Mouse (Mus musculus): ENCODE measurements around the gene Dpt. TPM values are rescaled to one million over a fixed set of nuclear protein-coding genes. Genes with fewer than 3 reads are reported as not detected.

The Dpt gene
- polyA plus RNA-seq, 1 experiment from 2014 or later = 1.5 TPM

DNA sequence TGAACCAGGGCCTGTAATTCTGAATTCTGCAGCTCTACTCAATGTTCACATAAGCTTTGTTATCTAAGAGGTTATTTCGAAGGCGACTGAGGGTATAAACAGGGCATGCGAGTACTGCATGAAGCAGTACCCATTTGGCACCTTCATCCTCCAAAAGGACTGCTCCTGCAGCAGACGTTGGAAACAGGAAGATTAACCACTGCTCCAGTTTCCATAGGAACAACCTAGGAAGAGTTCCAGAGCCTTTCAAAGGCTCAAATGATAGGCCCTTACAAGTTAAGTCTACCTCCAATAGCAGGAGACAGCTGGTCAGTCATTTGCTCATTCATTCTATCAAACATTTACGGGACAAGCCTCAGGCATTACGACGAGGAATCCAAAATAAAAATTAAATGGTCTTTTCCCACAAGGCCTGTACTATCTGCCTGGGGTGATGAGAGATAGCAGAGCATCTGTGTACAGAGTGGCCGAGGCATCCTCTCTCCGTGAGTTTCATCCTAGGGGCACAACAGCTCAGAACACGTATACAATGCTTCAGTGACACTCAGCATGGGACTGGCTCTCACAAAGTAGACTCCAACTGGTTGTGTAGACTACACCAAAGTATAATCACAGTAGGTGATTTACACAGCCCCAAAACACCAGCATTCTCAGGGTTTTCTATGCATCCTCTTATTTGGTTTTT lies 8.4 kb downstream of the Dpt start:
- ATAC-seq (ENCODE audit: low read depth) = no peak
- H3K4me2 ChIP-seq (ENCODE audit: low read depth, low read length) = no peak overlapping the region
- no peaks in the 10 kb centered on the region for H3K4me1 ChIP-seq (ENCODE audit: control insufficient read depth, low read depth, low read length)
- WGBS (ENCODE audit: insufficient replicate concordance) = 64% methylated on average over 10 of the region's 10 CpGs
- H3K36me3 ChIP-seq (ENCODE audit: control insufficient read depth, insufficient read depth) = no peaks in the 10 kb centered on the region
- no peak overlapping the region for H3K27ac ChIP-seq (ENCODE audit: low read length)
- no peaks in the 10 kb centered on the region for H3K27me3 ChIP-seq (ENCODE audit: control insufficient read depth, insufficient read depth, low read depth, low read length)
- H3K9ac ChIP-seq (ENCODE audit: low read depth, low read length) = no peak overlapping the region
- no peaks in the 10 kb centered on the region for H3K9me3 ChIP-seq (replicated peaks; ENCODE audit: control insufficient read depth, low read length)
- no peak overlapping the region for H3K4me3 ChIP-seq (ENCODE audit: low read depth, low read length)

GRCm38 (mm10) chr1:164809371-164809770 lies 12.9 kb downstream of the Dpt start:
- Histone ChIP-seq H3K9ac (ENCODE audit: low read depth, low read length) (no peak overlapping the region), H3K4me2 (ENCODE audit: low read depth, low read length) (no peak overlapping the region), H3K27me3 (ENCODE audit: control insufficient read depth, insufficient read depth, low read depth, low read length) (no peaks in the 10 kb centered on the region), H3K4me3 (ENCODE audit: low read depth, low read length) (no peak overlapping the region), H3K9me3 (replicated peaks; ENCODE audit: control insufficient read depth, low read length) (no peaks in the 10 kb centered on the region), H3K36me3 (ENCODE audit: control insufficient read depth, insufficient read depth) (no peaks in the 10 kb centered on the region), H3K27ac (ENCODE audit: low read length) (no peak overlapping the region), H3K4me1 (ENCODE audit: control insufficient read depth, low read depth, low read length) (no peaks in the 10 kb centered on the region)
- ATAC-seq (ENCODE audit: low read depth) = no peak
- WGBS (ENCODE audit: insufficient replicate concordance) = 64% methylated on average over 2 of the region's 2 CpGs

DNA sequence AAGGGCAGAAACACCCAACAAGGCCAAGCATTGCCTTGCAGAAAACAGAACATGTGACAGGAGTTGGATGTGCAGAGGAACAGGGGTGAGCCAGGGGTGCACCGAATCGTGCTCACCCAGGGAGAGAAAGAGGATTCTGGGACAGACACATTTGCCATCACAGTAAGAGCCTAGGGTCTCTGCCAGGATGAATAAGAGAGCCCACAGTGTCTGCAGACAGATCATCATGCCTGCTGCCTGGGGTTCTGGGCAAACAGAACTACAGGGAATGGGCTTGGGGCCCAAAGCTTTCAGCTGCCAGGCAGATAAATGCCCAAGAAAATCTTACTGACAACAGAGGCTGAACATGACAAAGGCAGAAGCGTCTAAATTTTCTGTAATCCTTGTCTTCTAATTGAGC lies 14.9 kb downstream of the Dpt start:
- no peak overlapping the region for H3K9ac ChIP-seq (ENCODE audit: low read depth, low read length)
- WGBS (ENCODE audit: insufficient replicate concordance) = 67% methylated on average over 3 of the region's 3 CpGs
- no peaks in the 10 kb centered on the region for H3K36me3 ChIP-seq (ENCODE audit: control insufficient read depth, insufficient read depth)
- H3K27ac ChIP-seq (ENCODE audit: low read length) = no peak overlapping the region
- no peaks in the 10 kb centered on the region for H3K27me3 ChIP-seq (ENCODE audit: control insufficient read depth, insufficient read depth, low read depth, low read length)
- H3K4me3 ChIP-seq (ENCODE audit: low read depth, low read length) = no peak overlapping the region
- H3K4me1 ChIP-seq (ENCODE audit: control insufficient read depth, low read depth, low read length) = no peaks in the 10 kb centered on the region
- ATAC-seq (ENCODE audit: low read depth) = no peak
- H3K4me2 ChIP-seq (ENCODE audit: low read depth, low read length) = no peak overlapping the region
- no peaks in the 10 kb centered on the region for H3K9me3 ChIP-seq (replicated peaks; ENCODE audit: control insufficient read depth, low read length)

DNA sequence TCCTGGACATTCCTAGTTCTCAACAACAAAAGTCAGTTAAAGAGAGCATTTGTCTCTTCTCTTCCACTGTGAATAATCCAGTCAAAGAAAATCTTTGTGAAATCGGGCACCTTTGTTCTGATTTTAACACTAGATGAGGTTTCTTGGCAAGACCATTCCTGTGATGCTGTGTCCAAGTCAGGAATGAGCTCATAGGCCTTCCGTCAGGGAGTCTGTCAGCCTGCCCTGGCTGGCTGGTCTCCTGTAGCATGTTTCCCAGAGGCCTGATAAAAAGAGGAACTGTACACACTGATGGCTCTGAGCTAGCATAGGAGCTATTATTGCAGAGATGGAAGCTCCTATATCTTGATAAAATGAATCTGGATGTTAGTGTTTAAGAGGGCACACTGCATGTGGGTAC lies 17.8 kb downstream of the Dpt start:
- Histone ChIP-seq H3K4me2 (ENCODE audit: low read depth, low read length) (no peak overlapping the region), H3K9ac (ENCODE audit: low read depth, low read length) (no peak overlapping the region)
- 44% methylated on average over 2 of the region's 2 CpGs for WGBS (ENCODE audit: insufficient replicate concordance)

GRCm38 (mm10) chr1:164815330-164815729 lies 18.9 kb downstream of the Dpt start:
- no peaks in the 10 kb centered on the region for H3K36me3 ChIP-seq (ENCODE audit: control insufficient read depth, insufficient read depth)
- no peak for ATAC-seq (ENCODE audit: low read depth)
- H3K4me1 ChIP-seq (ENCODE audit: control insufficient read depth, low read depth, low read length) = no peaks in the 10 kb centered on the region
- H3K4me3 ChIP-seq (ENCODE audit: low read depth, low read length) = no peak overlapping the region
- H3K27ac ChIP-seq (ENCODE audit: low read length) = no peak overlapping the region
- 37% methylated on average over 5 of the region's 5 CpGs for WGBS (ENCODE audit: insufficient replicate concordance)
- no peaks in the 10 kb centered on the region for H3K9me3 ChIP-seq (replicated peaks; ENCODE audit: control insufficient read depth, low read length)
- no peaks in the 10 kb centered on the region for H3K27me3 ChIP-seq (ENCODE audit: control insufficient read depth, insufficient read depth, low read depth, low read length)
- no peak overlapping the region for H3K4me2 ChIP-seq (ENCODE audit: low read depth, low read length)
- no peak overlapping the region for H3K9ac ChIP-seq (ENCODE audit: low read depth, low read length)

More for the DNA sequence above, 17.8 kb downstream of the Dpt start:
- no peak overlapping the region for H3K4me3 ChIP-seq (ENCODE audit: low read depth, low read length)
- ATAC-seq (ENCODE audit: low read depth) = no peak
- H3K9me3 ChIP-seq (replicated peaks; ENCODE audit: control insufficient read depth, low read length) = no peaks in the 10 kb centered on the region
- no peaks in the 10 kb centered on the region for H3K27me3 ChIP-seq (ENCODE audit: control insufficient read depth, insufficient read depth, low read depth, low read length)
- H3K27ac ChIP-seq (ENCODE audit: low read length) = no peak overlapping the region
- H3K36me3 ChIP-seq (ENCODE audit: control insufficient read depth, insufficient read depth) = no peaks in the 10 kb centered on the region
- no peaks in the 10 kb centered on the region for H3K4me1 ChIP-seq (ENCODE audit: control insufficient read depth, low read depth, low read length)

- 72% methylated on average over 3 of the region's 3 CpGs for WGBS (ENCODE audit: insufficient replicate concordance)
- Histone ChIP-seq H3K4me1 (ENCODE audit: control insufficient read depth, low read depth, low read length) (no peaks in the 10 kb centered on the region), H3K4me3 (ENCODE audit: low read depth, low read length) (no peak overlapping the region), H3K9ac (ENCODE audit: low read depth, low read length) (no peak overlapping the region), H3K9me3 (replicated peaks; ENCODE audit: control insufficient read depth, low read length) (no peaks in the 10 kb centered on the region), H3K27ac (ENCODE audit: low read length) (no peak overlapping the region), H3K36me3 (ENCODE audit: control insufficient read depth, insufficient read depth) (no peaks in the 10 kb centered on the region), H3K27me3 (ENCODE audit: control insufficient read depth, insufficient read depth, low read depth, low read length) (no peaks in the 10 kb centered on the region), H3K4me2 (ENCODE audit: low read depth, low read length) (no peak overlapping the region)
- no peak for ATAC-seq (ENCODE audit: low read depth)
Measured at GRCm38 (mm10) chr1:164817331-164817730, 20.9 kb downstream of the Dpt start.

- Histone ChIP-seq H3K9me3 (replicated peaks; ENCODE audit: control insufficient read depth, low read length) (no peaks in the 10 kb centered on the region), H3K4me2 (ENCODE audit: low read depth, low read length) (no peak overlapping the region), H3K27me3 (ENCODE audit: control insufficient read depth, insufficient read depth, low read depth, low read length) (no peaks in the 10 kb centered on the region), H3K4me3 (ENCODE audit: low read depth, low read length) (no peak overlapping the region), H3K27ac (ENCODE audit: low read length) (no peak overlapping the region), H3K9ac (ENCODE audit: low read depth, low read length) (no peak overlapping the region), H3K36me3 (ENCODE audit: control insufficient read depth, insufficient read depth) (no peaks in the 10 kb centered on the region), H3K4me1 (ENCODE audit: control insufficient read depth, low read depth, low read length) (no peaks in the 10 kb centered on the region)
- WGBS (ENCODE audit: insufficient replicate concordance) = 64% methylated on average over 1 of the region's 1 CpGs
- ATAC-seq (ENCODE audit: low read depth) = no peak
Measured at GRCm38 (mm10) chr1:164821307-164821706, 24.9 kb downstream of the Dpt start.

- H3K4me1 ChIP-seq (ENCODE audit: control insufficient read depth, low read depth, low read length) = no peaks in the 10 kb centered on the region
- H3K4me2 ChIP-seq (ENCODE audit: low read depth, low read length) = no peak overlapping the region
- H3K36me3 ChIP-seq (ENCODE audit: control insufficient read depth, insufficient read depth) = no peaks in the 10 kb centered on the region
- no peak overlapping the region for H3K27ac ChIP-seq (ENCODE audit: low read length)
- ATAC-seq (ENCODE audit: low read depth) = no peak
- H3K9me3 ChIP-seq (replicated peaks; ENCODE audit: control insufficient read depth, low read length) = no peaks in the 10 kb centered on the region
- H3K9ac ChIP-seq (ENCODE audit: low read depth, low read length) = no peak overlapping the region
- no peak overlapping the region for H3K4me3 ChIP-seq (ENCODE audit: low read depth, low read length)
- H3K27me3 ChIP-seq (ENCODE audit: control insufficient read depth, insufficient read depth, low read depth, low read length) = no peaks in the 10 kb centered on the region
- WGBS (ENCODE audit: insufficient replicate concordance) = 66% methylated on average over 3 of the region's 3 CpGs
Measured at GRCm38 (mm10) chr1:164821821-164822220, 25.4 kb downstream of the Dpt start.

DNA sequence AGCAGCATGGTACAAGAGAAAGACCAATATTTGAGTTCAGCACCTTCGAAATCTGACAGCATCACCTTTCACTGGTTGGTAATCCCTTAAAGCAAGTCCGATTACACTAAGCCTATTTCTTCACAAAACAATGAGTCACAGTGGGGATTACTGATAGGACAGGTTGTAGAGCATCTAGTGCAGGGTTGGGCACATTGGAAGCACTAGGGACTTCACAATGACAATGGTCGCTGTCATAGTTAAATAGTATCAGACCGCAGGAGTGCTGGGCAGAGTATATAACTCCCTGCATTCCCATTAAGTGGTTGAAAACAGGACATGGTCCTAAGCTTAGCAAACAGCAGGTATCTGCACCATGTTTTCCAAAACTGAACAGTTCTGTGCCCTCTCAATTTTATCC lies 25.8 kb downstream of the Dpt start:
- no peak overlapping the region for H3K9ac ChIP-seq (ENCODE audit: low read depth, low read length)
- no peak overlapping the region for H3K4me2 ChIP-seq (ENCODE audit: low read depth, low read length)
- H3K4me1 ChIP-seq (ENCODE audit: control insufficient read depth, low read depth, low read length) = no peaks in the 10 kb centered on the region
- H3K27me3 ChIP-seq (ENCODE audit: control insufficient read depth, insufficient read depth, low read depth, low read length) = no peaks in the 10 kb centered on the region
- H3K27ac ChIP-seq (ENCODE audit: low read length) = no peak overlapping the region
- no peak for ATAC-seq (ENCODE audit: low read depth)
- no peaks in the 10 kb centered on the region for H3K9me3 ChIP-seq (replicated peaks; ENCODE audit: control insufficient read depth, low read length)
- WGBS (ENCODE audit: insufficient replicate concordance) = 62% methylated on average over 4 of the region's 4 CpGs
- H3K36me3 ChIP-seq (ENCODE audit: control insufficient read depth, insufficient read depth) = no peaks in the 10 kb centered on the region
- H3K4me3 ChIP-seq (ENCODE audit: low read depth, low read length) = no peak overlapping the region

Measured in liver, embryonic 16.5 days (tissue).